Mouse (Mus musculus) CH12.LX (cell line): ENCODE data around the gene Ywhag. TPM values are rescaled to one million over a fixed set of nuclear protein-coding genes. Genes with fewer than 3 reads are reported as not detected.

ENCODE experiments used
- DNase-seq: peaks from one replicate; pipeline ENCODE4 v3.0.0-alpha.2; 2013; ENCODE audit errors: extremely low read depth
- H3K27ac ChIP-seq: 2 replicates; pipeline ENCODE4 v1.5.1; 2012; ENCODE audit warnings: low read depth, mild to moderate bottlenecking, control low read depth, moderate library complexity; ENCODE audit not compliant: insufficient read depth
- H3K27me3 ChIP-seq: replicated peaks from 2 replicates; pipeline ENCODE3; 2012; ENCODE audit warnings: inconsistent platforms
- H3K36me3 ChIP-seq, 2 experiments: replicated peaks in 1 of 2; 2 replicates each; pipeline versions ENCODE3 to v1.6.1; 2012; ENCODE audit warnings: inconsistent platforms in 1 of 2, low read length in 1 of 2, mild to moderate bottlenecking in 1 of 2, mixed read lengths in 1 of 2, moderate library complexity in 1 of 2; ENCODE audit not compliant: control insufficient read depth in 1 of 2, insufficient read depth in 1 of 2
- H3K4me1 ChIP-seq, 2 experiments: 2 replicates each; pipeline ENCODE4 v1.6.1; 2012; ENCODE audit warnings: inconsistent platforms in 1 of 2, moderate library complexity in 1 of 2; ENCODE audit not compliant: insufficient read depth in 2 of 2, control insufficient read depth in 1 of 2
- H3K4me2 ChIP-seq: 2 replicates; pipeline ENCODE4 v1.6.1; 2012; ENCODE audit warnings: low read depth, mild to moderate bottlenecking, control low read depth; ENCODE audit not compliant: poor library complexity, insufficient read depth, severe bottlenecking
- H3K4me3 ChIP-seq, 3 experiments: fragments of 150-350 bp in 1 of 3; sonication (generic) in 1 of 3; replicated peaks in 1 of 3; 2 replicates each; pipeline versions ENCODE3 to v1.5.1; 2011 to 2012; ENCODE audit warnings: low read depth in 2 of 3, low read length in 2 of 3, mild to moderate bottlenecking in 2 of 3, moderate library complexity in 2 of 3, control low read depth in 1 of 3, improper control_type of control experiment in 1 of 3, inconsistent platforms in 1 of 3, mixed read lengths in 1 of 3; ENCODE audit not compliant: poor library complexity in 1 of 3
- H3K79me2 ChIP-seq: replicated peaks from 2 replicates; pipeline ENCODE4 v1.6.1; 2012; ENCODE audit warnings: mild to moderate bottlenecking, moderate library complexity; ENCODE audit not compliant: control insufficient read depth, poor library complexity, insufficient read depth, severe bottlenecking; ENCODE audit errors: extremely low read depth
- H3K9ac ChIP-seq: 2 replicates; pipeline ENCODE4 v1.6.1; 2012; ENCODE audit warnings: low read depth, mild to moderate bottlenecking, control low read depth, moderate library complexity; ENCODE audit not compliant: insufficient read depth
- H3K9me3 ChIP-seq: replicated peaks from 2 replicates; pipeline ENCODE3; 2012; ENCODE audit warnings: low read length, inconsistent platforms, mixed read lengths
- CHD1 ChIP-seq: IDR thresholded peaks from 2 replicates; pipeline ENCODE4 v1.6.1; 2012; ENCODE audit warnings: low read depth, low read length, improper control_type of control experiment, inconsistent platforms
- CHD2 ChIP-seq: IDR thresholded peaks from 2 replicates; pipeline ENCODE4 v1.6.1; 2011; ENCODE audit warnings: low read length, improper control_type of control experiment
- CTCF ChIP-seq, 2 experiments: IDR thresholded peaks in 1 of 2; conservative IDR thresholded peaks in 1 of 2; 2 replicates each; pipeline ENCODE4 v1.5.1; 2011 to 2012; ENCODE audit warnings: low read depth in 2 of 2, low read length in 2 of 2, improper control_type of control experiment in 1 of 2, inconsistent platforms in 1 of 2, mild to moderate bottlenecking in 1 of 2, moderate library complexity in 1 of 2
- E2F4 ChIP-seq: IDR thresholded peaks from 2 replicates; pipeline ENCODE4 v1.6.1; 2011; ENCODE audit warnings: low read depth, low read length, improper control_type of control experiment; ENCODE audit not compliant: insufficient replicate concordance
- ELF1 ChIP-seq: IDR thresholded peaks from 2 replicates; pipeline ENCODE4 v1.6.1; 2014; ENCODE audit warnings: low read depth, mild to moderate bottlenecking, inconsistent platforms, low read length, improper control_type of control experiment
- IRF4 ChIP-seq: IDR thresholded peaks from 2 replicates; pipeline ENCODE4 v1.6.1; 2014; ENCODE audit warnings: low read depth, mild to moderate bottlenecking, inconsistent platforms, low read length, improper control_type of control experiment
- JUN ChIP-seq: IDR thresholded peaks from 2 replicates; pipeline ENCODE4 v1.6.1; 2011; ENCODE audit warnings: low read depth, mild to moderate bottlenecking, low read length, improper control_type of control experiment, moderate library complexity; ENCODE audit not compliant: insufficient read depth
- MEF2A ChIP-seq: IDR thresholded peaks from 2 replicates; pipeline ENCODE4 v1.6.1; 2014; ENCODE audit warnings: low read depth, mild to moderate bottlenecking, inconsistent platforms, low read length, improper control_type of control experiment, borderline replicate concordance
- MYC ChIP-seq: IDR thresholded peaks from 2 replicates; pipeline ENCODE4 v1.6.1; 2011; ENCODE audit warnings: low read depth, mild to moderate bottlenecking, improper control_type of control experiment, low read length
- PAX5 ChIP-seq: IDR thresholded peaks from 2 replicates; pipeline ENCODE4 v1.6.1; 2012; ENCODE audit warnings: low read length, inconsistent platforms, mixed read lengths
- SIN3A ChIP-seq: IDR thresholded peaks from 2 replicates; pipeline ENCODE4 v1.6.1; 2012; ENCODE audit warnings: low read length, improper control_type of control experiment, inconsistent platforms
- TCF12 ChIP-seq: IDR thresholded peaks from 2 replicates; pipeline ENCODE4 v1.6.1; 2014; ENCODE audit warnings: low read depth, mild to moderate bottlenecking, inconsistent platforms, low read length, improper control_type of control experiment
- UBTF ChIP-seq: IDR thresholded peaks from 2 replicates; pipeline ENCODE4 v1.6.1; 2012; ENCODE audit warnings: low read depth, mild to moderate bottlenecking, inconsistent platforms, low read length, improper control_type of control experiment, moderate library complexity
- ZNF384 ChIP-seq: IDR thresholded peaks from 2 replicates; pipeline ENCODE4 v1.6.1; 2012; ENCODE audit warnings: low read depth, low read length, improper control_type of control experiment, inconsistent platforms
- dilution Hi-C: fragments of 300-500 bp; cut with MboI; formaldehyde crosslinking; loops from 2 replicates; pipeline ENCODE4 v1.14.3; 2020; ENCODE audit warnings: low sequenced_read_pairs; ENCODE audit not compliant: extremely low pct_unique_long_range_greater_than_20kb, extremely low pct_ligation_motif_present
- in situ Hi-C: fragments of 300-500 bp; cut with MboI; formaldehyde crosslinking; loops from 3 replicates; pipeline ENCODE4 v1.14.3; 2019; ENCODE audit warnings: low sequenced_read_pairs, low pct_ligation_motif_present, low pct_unique_long_range_greater_than_20kb, mixed read lengths
- polyA plus RNA-seq: library from polyadenylated mRNA; unstranded; fragments of >175 nt; gene quantifications from 2 replicates; pipeline ENCODE4 v1.2.1, GENCODE M21; 2012; ENCODE audit warnings: low read depth; ENCODE audit not compliant: insufficient read length
- total RNA-seq, 2 experiments: library from RNA; depleted of rRNA; stranded (reverse); fragments of 300-350 nt in 1 of 2; fragments of >200 nt in 1 of 2; gene quantifications; 2 replicates each; pipeline ENCODE4 v1.2.3; 2012 to 2014

The Ywhag gene
- total and polyA plus RNA-seq, 3 experiments = 55.3 to 239 (median 77.3) TPM

- DNase-seq = no peak
- Histone ChIP-seq H3K27me3 (no peaks in the 10 kb centered on the region), H3K9me3 (no peaks in the 10 kb centered on the region), H3K4me3 (no peak overlapping the region), H3K4me2 (no peak overlapping the region), H3K4me1 (peaks cover 0 to 41% of the 10 kb centered on the region in 2 experiments; a peak in 2 of 4 replicates), H3K27ac (no peak overlapping the region), H3K79me2 (peaks cover 61% of the 10 kb centered on the region), H3K36me3 (peaks cover 65 to 96% of the 10 kb centered on the region in 2 experiments), H3K9ac (no peak overlapping the region)
- in situ Hi-C loops (loop anchor here (5.0 kb wide), 1 partner anchor 53 kb away; no protein-coding TSS in a partner anchor), dilution Hi-C loops (no loop called here)
- TF ChIP-seq CHD1 (no peak), UBTF (no peak), TCF12 (no peak), PAX5 (no peak), CHD2 (no peak), ZNF384 (no peak), MYC (no peak), JUN (no peak), IRF4 (no peak), CTCF (conservative IDR thresholded peaks at IDR 0.05 in 1 of 2, IDR thresholded peaks at IDR 0.05 in 1 of 2; ENCODE audit: low read depth in 2 of 2, low read length in 2 of 2) (no peak), MEF2A (no peak)
These were observed 24.8 kb downstream of the Ywhag start for GRCm38 (mm10) chr5:135909646-135910045.

- dilution Hi-C loops = no loop called here
- no peaks in the 10 kb centered on the region for H3K27me3 ChIP-seq
- no peaks in the 10 kb centered on the region for H3K9me3 ChIP-seq
- no peak overlapping the region for H3K4me2 ChIP-seq
- in situ Hi-C loops = loop anchor here (5.0 kb wide), 1 partner anchor 53 kb away; no protein-coding TSS in a partner anchor
- TF ChIP-seq ELF1 = no peak
- H3K4me1 ChIP-seq = peaks cover 0 to 34% of the 10 kb centered on the region in 2 experiments; a peak in 2 of 4 replicates
- no peak for DNase-seq
- peaks cover 54% of the 10 kb centered on the region for H3K79me2 ChIP-seq
- no peak overlapping the region for H3K27ac ChIP-seq
- H3K36me3 ChIP-seq = peaks cover 63 to 96% of the 10 kb centered on the region in 2 experiments
- H3K4me3 ChIP-seq = no peak overlapping the region
- no peak overlapping the region for H3K9ac ChIP-seq
These were observed 25.4 kb downstream of the Ywhag start for GRCm38 (mm10) chr5:135908989-135909388.

GRCm38 (mm10) chr5:135908185-135908584 is 26.2 kb downstream of the Ywhag start:
- H3K36me3 ChIP-seq = peaks cover 60 to 93% of the 10 kb centered on the region in 2 experiments

More at GRCm38 (mm10) chr5:135908185-135908584, 26.2 kb downstream of the Ywhag start:
- peaks cover 0 to 26% of the 10 kb centered on the region in 2 experiments; a peak in 2 of 4 replicates for H3K4me1 ChIP-seq
- DNase-seq = no peak
- no peak overlapping the region for H3K27ac ChIP-seq
- in situ Hi-C loops = loop anchor here (5.0 kb wide), 1 partner anchor 54 kb away; no protein-coding TSS in a partner anchor
- H3K9me3 ChIP-seq = no peaks in the 10 kb centered on the region
- no peaks in the 10 kb centered on the region for H3K27me3 ChIP-seq
- no peak overlapping the region for H3K9ac ChIP-seq
- peaks cover 46% of the 10 kb centered on the region for H3K79me2 ChIP-seq
- no peak for TF ChIP-seq CTCF (conservative IDR thresholded peaks at IDR 0.05 in 1 of 2, IDR thresholded peaks at IDR 0.05 in 1 of 2; ENCODE audit: low read depth in 2 of 2, low read length in 2 of 2)
- TF ChIP-seq E2F4 = no peak
- no peak for TF ChIP-seq SIN3A
- dilution Hi-C loops = no loop called here
- no peak overlapping the region for H3K4me3 ChIP-seq
- no peak overlapping the region for H3K4me2 ChIP-seq
